Mouse (Mus musculus): Measurements from ENCODE around the gene St14.

The St14 gene

DNA sequence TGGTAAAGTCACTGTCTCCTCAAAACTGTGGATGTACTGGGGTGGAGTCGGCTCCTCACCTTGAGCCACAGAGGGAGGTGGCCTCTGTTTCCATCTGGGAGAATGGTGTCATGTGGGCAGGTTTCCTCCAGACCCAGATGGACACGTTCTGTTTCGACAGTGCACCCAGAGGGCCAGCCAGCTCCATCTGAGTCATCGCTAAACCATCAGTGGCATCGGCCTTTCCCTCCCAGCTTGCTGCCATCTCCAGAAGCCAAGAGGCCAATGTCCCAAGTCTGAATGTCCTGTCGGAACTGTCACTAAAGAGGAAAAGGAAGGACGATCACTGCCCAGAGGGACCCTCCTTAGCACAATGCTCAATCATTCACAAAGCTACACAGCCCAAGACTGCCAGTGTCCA is 5.6 kb downstream of the St14 start:
- in situ Hi-C loops (cut with MboI, MseI): loop anchor here (10.0 kb wide), 1 partner anchor 419 kb away; no protein-coding TSS in a partner anchor

DNA sequence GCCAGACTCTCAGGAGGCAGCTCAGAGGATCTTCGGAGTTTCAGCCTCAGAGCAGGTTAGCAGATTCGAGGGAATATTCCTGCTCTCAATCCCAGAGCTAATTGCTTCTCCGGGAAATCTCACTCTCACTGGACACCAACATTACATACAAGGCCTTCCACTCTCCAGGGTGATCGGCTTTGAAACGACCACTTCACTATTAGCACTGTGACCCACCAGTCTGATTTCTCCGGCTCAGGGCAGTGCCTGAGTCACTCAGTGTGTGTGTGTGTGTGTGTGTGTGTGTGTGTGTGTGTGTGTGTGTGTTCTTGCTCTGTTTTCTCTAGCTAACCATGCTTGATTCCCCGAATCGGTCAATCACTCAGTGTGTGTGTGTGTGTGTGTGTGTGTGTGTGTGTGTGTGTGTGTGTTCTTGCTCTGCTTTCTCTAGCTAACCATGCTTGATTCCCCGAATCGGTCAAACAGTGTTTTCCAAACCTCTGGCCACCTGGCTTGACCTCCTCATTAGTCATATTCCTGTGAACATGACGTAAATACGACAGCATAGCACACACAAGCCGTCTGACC is 9.1 kb downstream of the St14 start:
- in situ Hi-C loops (cut with MboI, MseI): loop anchor here (10.0 kb wide), 1 partner anchor 422 kb away; no protein-coding TSS in a partner anchor

DNA sequence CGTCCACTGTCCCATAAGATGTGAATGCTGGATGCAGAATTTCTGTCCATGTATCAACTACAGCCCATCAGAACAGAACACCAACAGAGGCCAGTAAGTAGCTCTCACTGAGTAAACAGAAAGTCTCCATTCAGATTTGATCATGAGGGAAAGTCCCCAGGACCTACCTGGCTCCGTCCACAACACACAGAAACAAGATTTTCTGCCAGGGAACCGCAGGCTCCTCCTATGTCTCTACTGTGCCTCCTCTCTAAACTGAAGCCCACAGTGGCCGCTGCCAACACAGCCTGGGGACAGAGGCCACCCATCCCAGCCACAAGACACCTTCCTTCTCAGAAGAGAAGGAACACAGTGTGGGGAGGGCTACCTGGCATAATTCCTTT is 11.1 kb downstream of the St14 start:
- in situ Hi-C loops (cut with MboI, MseI): loop anchor here (10.0 kb wide), 1 partner anchor 424 kb away; no protein-coding TSS in a partner anchor

DNA sequence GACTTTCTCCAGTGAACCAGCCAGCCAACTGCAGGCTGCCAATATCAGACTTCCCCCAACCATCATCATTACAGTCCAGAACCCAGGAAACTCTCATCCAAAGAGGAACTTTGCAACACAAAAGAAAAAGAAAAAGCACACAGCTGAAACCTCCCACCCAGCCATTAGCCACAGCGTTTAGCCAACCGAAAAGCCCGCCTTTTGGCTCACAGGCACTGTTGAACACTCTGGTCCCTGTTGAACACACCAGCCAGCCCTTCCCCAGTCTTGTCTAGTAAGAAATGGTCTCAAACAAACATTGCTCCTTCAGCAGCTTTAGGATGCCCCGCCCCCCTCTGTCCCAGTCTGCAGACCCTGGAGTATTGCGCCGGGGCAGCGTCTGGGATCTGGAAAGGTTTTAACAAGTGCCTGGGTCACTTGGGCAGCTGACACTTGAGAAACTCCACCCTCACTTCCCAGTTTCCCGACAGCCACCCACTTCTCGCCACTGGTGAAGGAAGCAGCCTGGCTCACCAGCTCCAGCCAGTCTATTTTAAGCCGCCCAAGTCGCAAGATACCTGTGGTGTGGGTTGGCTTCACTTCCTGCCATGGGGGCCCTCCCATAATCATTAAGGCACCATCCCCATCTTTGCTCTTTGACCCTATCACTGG is 11.6 kb downstream of the St14 start:
- in situ Hi-C loops (cut with MboI, MseI): loop anchor here (10.0 kb wide), 1 partner anchor 425 kb away; no protein-coding TSS in a partner anchor

DNA sequence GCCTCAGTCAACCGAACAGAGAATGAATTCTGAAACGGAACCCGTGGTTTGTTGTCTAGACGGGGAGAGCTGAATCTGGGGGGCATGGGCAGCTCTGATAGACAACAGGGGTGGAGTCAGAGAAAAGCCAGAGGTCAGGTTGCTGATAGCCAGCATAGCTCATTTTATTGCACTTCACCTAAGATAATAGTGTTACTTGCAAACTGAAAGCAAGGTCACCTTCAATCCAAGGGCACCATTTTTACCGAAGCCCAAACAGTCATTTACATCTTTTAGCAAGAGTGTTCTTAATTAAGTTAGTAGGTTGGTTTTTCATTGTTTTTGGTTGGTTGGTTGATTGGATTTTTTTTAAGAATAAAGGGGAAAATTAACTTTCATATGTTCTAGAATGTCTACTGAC is 12.2 kb downstream of the St14 start:
- in situ Hi-C loops (cut with MboI, MseI): no loop called here

DNA sequence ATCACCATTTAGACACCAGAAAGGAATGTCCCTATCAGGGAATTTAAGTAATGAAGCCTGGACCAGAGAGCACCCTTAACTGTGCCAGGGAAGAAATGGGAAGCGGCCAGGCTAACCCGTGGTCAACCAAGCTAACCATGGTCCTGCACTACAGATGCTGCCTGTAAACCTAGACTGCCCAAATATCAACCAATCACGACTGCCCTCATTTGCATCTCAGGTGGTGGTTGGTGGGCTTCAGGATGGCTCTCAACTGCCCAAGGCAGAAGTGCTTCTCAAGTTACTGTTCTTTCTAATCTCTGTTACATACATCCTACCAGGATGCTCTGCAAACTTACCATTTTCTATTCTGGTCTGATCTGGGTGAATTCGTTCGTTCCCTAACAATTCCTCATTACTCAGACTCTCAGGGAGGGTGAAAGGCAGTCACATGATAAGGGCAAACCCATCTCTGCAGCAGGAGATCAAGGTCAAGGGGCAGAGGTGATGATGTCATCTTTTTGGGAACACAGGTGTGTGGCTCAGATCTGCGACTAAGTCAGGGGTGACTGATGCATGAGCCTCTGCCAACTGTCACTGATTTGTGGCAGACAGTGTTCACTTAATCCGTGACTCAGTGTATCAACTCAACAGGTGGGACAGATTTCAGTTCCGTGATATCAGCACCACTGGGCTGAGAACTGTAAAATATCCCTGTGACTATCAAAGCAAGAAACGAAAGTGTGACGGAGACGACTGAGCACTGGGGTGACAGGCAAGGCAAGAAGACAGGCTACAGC is 12.9 kb downstream of the St14 start:
- in situ Hi-C loops (cut with MboI, MseI): no loop called here

DNA sequence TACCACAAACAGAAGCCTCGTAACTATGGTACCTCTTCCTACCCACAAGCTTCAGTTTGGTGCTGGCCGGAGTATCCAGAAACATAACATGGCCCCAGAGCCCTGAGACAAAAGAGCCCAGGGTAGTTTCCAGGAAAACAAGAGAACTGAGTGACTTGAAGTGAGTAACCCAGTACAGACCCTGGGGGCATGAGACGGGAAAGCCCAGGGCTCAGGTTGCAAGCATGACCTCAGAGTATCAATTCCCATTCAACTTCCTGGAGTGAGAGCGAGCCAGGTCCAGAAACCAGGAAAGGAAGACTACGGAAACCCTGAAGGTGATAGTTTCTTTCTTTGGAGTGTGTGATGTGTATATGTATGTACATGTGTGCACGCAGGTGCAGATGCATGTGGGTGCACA is 14.2 kb downstream of the St14 start:
- in situ Hi-C loops (cut with MboI, MseI): no loop called here

DNA sequence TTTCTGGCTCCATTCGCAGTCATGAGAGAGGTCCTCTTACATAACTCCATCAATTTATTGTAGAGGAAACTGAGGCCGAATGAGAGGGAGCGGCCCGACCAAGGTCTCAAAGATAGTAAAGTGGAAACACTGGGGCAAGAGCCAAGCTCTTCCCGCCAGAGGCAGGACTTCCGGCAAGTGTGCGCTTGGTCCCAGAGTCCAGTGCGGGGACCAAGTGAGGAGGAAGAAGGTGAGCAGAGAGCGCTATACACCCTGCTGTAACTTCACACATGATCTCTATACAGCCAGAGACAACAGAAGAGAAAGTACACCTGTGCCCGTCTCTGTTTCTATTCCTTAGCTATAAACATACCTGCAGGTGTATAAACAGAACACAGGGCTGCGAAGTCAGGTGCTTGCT is 14.6 kb downstream of the St14 start:
- in situ Hi-C loops (cut with MboI, MseI): no loop called here

DNA sequence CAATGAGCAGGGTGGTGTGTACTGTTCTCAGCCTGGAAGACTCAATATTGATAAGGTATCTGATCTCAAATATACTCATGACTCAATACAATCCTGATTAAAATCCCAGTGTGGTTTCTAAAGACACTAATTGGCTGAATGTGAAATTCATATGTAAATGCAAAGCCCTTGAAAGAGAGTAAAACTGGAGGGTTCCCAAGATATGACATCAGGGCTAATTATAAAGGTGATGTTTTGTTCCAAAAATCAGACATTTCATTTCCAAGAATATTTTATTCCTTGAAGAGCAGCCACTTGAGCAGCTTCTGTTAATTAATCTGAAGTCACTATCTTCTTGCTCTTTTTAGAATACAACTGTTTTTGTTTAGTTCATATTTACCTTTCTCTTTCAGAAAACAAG is 16.1 kb downstream of the St14 start:
- in situ Hi-C loops (cut with MboI, MseI): no loop called here

DNA sequence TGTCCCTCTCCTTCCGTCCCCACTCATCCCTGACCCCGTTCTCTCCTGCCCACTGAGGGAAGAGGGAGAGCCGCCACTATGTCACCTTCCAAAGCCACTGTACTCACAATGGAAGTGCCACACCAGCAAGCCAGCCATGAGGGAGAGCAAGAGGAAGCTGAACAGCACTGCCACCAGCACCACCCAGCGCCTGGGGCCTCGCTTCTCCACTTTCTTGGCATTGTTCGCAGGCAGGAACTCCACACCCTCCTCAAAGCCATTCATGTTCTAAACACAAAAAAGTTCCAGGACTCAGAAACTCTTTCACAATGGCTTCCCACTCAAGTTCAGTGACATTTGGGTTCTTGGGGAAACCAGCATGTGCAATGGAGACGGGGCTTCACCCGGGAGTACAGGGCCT is 23.2 kb downstream of the St14 start:
- in situ Hi-C loops (cut with MboI, MseI): no loop called here

DNA sequence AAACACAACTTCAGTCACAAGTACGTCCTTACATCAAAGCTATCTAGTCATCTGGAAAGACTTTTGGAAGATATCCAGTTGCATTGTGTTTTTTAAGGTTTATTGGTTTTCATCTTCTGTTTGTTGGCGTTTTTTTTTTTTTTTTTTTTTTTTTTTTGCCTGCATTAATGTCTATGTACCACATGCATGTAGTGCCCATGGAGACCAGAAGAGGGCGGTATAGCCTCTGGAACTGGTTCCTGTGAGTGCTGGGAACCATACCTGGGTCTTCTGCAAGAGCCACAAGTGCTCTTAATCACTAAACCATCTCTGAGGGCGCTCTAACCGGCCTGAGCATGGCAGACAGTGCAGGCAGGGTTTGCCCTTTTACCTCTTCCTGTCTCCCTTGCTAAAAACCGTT is 33.5 kb downstream of the St14 start:
- in situ Hi-C loops (cut with MboI, MseI): no loop called here

DNA sequence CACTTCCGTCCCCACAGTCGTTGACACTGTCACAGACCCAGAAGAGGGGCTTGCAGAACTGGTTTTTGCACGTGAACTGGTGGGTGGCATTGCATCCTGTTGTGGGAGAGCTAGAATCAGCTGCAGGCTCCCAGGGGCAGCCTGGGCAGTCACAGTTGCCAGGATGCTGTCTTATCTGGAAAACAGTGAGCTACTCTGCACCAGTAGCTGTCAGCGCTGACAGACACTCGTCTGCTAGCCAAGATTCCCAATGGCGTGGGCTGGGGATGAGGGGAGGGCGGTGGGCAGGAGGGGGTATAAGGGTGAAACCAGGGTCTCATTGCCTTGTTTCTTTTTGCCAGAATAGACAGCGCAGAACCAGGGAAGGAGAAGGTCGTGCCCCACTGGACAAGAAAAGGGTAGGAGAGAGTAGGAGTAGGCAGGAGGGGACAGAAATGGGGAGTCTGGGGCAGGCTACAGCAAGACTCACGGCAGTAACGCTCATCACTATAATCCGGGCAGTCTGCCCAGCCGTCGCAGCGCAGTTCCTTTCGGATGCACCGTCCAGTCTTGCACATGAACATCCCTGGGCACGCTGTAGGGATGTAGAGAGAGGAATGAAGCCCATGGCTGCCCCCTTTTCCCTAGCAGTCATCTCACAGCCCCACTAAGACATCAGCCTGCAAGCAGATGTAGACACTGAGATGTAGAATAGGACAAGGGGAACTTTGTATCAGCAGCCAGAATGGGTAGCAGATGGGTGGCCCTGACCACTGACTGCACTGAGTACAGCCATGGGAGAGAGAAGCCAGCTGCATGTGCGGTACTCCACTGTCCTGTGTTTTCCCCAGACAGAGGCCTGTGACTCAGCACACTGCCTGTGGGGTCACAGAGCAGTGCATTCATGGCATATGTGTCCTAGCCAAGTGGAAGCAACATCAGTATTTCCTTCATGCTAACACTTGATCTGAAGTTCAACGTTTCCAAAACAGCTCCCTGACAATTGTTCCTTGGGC is 34.3 kb downstream of the St14 start:
- in situ Hi-C loops (cut with MboI, MseI): no loop called here

DNA sequence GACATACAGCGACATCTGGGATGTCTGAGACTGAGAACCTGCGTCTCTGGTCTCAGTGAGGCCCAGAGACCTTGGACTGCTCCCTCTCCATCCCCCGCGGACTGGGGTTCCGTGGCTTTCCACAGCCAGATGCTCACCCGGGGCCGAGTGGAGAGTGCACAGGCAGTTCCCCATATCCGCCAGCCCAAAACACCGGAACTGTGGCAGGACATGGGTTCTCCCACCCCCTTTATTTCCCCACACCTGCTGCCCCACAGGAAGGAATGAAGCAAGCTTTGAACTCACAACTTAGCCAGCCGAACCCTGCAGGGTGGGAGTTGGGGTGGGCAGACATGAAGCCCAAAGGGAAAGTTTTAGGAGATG is 38.8 kb downstream of the St14 start:
- in situ Hi-C loops (cut with MboI, MseI): no loop called here

DNA sequence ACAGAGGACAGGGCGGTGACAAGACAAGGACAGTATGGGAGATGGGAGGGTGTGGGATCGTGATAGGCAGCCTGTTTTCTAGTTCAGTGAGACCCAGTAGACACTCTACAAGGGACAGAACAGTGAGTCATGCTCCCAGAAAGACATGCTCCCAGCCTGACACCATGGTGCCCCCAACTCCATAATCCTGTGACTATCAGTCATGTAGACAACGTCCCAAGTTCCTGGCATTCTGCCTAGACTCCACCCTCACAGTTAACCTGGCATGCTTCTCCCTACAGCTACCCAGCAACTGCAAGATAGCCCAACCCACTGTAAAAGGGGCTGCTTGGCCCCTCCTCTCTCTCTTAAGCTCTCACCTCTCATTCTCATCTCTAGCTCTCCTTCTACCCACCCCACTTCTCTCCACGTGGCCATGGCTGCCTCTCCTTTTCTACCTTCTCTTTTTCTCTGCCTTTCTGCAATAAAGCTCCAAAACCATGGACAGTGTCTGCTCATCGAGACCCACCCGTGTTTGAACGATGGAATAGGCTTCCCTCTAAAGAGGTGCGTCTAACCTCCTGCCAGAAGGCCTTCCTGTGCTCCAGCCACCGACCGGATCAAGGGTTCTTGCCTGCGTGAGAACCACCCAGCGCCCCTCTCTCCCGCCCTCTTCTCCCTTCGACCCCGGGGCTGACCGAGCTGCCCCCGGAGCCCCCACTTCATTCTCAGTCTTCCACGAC is 39.4 kb downstream of the St14 start:
- in situ Hi-C loops (cut with MboI, MseI): no loop called here

DNA sequence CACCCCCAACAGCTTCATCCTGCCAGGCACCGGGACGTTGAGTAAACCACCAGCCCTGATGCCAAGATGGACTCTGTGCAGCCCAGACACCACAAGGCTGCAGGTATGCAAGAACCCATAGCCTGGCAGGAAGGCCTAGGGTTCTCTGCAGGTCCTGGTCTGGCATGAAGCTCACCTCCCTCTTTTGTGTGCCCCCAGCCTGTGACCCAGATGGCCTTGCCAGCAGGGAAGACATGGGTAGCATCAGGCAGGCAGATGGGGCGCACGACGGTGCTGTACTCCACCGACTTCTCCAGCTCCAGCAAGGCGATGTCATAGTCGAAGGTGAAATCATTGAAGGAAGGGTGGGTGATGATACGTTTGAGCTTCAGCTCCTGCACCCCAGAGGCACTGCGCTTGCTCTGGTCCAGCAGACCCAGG is 40.5 kb downstream of the St14 start:
- in situ Hi-C loops (cut with MboI, MseI): no loop called here

DNA sequence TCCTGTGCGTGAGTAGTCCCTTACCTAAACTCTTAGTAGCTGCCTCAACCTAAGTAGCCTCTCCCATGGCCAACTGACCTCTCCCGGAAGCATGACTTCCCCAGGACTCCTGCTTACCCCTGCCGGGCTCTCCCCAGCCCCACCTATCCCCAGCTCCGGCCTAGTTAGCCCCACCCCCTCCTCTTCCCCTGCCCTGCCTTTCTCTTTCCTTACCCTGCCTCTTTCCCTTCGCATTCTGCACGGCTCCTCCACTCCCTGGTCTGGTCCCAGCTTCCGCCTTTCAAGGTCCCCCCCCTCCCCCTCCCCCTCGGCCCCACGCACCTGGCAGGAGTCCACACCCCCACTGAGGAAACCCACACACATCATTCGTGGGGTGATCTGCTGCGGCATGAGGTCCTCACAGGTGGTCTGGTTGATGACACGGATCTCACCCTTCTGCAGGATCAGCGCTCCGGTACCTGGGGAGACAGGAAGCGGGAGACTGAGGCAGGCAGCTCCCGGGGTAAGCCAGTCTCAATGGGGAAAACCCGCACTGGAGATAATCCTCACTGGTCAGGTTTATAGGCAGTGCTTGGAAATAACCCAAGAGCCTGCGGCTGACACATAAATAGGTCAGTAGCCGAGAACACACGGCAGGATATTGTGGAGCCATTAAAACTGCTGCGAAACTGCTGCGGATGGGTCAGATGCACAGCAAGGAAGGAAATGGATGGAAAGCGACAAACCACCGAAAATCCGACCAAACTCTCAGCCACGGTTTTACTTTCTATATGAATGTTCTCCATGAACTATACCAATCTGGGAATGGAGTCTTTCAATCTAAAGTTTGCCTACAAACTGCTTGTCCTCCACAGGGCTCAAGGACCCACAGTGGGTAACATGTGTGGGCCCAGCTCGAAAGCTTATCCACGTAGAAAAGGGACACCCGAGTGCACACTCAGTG is 41.3 kb downstream of the St14 start:
- in situ Hi-C loops (cut with MboI, MseI): no loop called here

DNA sequence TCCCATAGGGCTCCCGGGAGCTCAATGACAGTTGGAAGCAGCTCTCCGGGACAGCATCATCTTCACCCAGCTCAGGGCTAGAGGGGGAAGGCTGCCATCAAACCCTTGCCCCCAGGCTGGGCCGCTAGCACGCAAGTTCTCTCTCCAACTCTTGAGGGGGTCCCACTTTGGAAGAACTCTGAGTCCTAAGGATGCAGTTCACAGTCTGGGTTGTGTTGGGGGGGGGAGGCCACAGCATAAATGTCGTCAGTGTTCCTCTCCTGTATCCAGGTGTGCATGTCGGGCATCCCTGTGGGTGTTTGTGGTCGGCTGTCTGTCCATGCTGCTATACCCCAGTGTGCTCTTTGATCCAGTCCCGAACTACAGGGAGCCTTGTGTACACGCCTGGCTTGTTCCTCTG is 42.1 kb downstream of the St14 start:
- in situ Hi-C loops (cut with MboI, MseI): loop anchor here (5.0 kb wide), 2 partner anchors 132 to 612 kb away; no protein-coding TSS in a partner anchor

DNA sequence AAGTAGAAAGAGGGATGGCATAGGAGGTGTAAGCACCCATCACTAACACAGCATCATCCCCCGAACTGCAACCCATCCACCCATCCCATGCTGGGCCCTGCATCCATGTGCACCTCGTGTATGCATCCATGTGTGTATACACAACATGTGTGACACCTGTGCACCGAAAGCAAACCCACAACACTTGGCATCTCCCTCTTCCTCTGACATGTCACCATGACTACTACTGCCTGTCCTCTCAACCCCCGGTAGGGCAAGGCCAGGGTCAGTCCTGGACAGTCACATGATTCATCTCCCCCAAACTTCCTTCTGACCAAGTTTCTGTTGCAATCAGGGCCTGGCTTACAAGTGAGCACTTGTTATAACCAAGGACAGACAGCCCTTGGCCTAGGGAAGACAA is 42.8 kb downstream of the St14 start:
- in situ Hi-C loops (cut with MboI, MseI): loop anchor here (5.0 kb wide), 2 partner anchors 132 to 612 kb away; no protein-coding TSS in a partner anchor

DNA sequence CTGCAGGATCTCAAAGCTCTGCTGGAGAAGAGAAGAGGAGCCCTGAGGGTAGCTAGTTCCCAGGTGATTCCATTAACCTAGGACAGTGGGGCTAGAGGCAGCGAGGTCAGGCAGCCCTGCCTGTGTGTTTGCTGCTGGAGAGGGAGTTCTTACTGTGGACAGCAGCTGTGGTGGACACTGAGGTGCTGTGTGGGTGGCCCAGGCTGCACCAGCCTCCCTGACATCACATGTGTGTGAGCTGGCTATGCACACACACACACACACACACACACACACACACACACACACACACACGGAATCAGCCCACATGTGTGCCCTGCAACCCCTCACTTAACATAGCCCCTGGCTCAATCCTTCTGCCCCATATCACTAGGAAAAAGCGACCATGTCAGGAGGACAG is 43.5 kb downstream of the St14 start:
- in situ Hi-C loops (cut with MboI, MseI): loop anchor here (5.0 kb wide), 2 partner anchors 131 to 611 kb away; no protein-coding TSS in a partner anchor

DNA sequence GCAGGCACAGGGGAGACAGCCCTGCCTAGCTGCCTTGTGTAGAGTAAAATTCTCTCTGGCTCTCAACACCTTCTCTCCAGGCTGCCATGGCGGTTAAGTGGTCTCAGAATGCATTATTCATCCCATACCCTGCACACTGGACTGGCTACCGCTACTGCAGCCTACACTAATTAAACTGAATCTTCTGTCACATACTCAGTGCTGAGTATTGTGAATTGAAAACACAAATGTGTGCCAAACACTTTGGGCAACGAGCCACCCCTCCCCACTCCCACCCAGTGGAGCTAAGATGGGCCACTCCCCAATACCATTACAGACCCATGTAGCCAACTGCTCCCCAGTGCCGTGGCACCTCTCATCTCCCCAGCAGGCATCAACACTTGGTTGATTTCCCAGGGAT is 44.2 kb downstream of the St14 start:
- in situ Hi-C loops (cut with MboI, MseI): loop anchor here (5.0 kb wide), 2 partner anchors 130 to 610 kb away; no protein-coding TSS in a partner anchor

All from T-helper 2 cell (primary cell).